Mouse (Mus musculus) lung, postnatal 0 days (tissue): ENCODE results near the gene Tmem213.

ENCODE experiments used
- CTCF ChIP-seq: IDR thresholded peaks from 2 replicates; pipeline ENCODE4 v1.5.1; 2016; ENCODE audit warnings: antibody characterized with exemption, mild to moderate bottlenecking
- EP300 ChIP-seq: IDR thresholded peaks from 2 replicates; pipeline ENCODE4 v1.6.1; 2016; ENCODE audit warnings: antibody characterized with exemption, mild to moderate bottlenecking, control low read depth

DNA sequence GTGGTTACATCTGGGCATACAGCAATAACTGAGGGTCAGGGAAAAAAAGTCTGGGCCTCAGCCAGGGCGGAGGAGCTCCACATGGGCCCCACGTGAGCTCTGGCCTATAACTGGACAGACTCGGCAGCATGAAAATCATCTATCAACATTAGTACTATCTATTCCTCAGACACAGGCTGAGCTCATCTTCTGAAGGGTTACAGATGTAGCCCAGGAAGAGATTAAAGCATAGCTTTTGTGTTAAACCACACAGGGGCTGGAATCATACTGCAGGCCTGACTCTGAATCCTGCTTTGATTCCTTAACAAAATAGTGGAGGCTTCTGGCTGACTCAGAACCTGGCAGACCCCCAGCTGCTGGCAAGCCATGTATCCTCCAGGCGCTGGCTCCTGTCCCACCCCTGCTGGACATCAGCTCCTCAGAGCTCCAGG, 22.8 kb downstream of the Tmem213 start:
- no peak for TF ChIP-seq EP300
- TF ChIP-seq CTCF: no peak
